Mouse (Mus musculus): ENCODE results near the gene Selplg. TPM values are rescaled to one million over a fixed set of nuclear protein-coding genes. Genes with fewer than 3 reads are reported as not detected.
"Not testable (repeated sequence)": the region's sequence is repeated elsewhere in the genome, so short reads cannot be mapped to it uniquely, and the experiment has no call there.

Selplg gene
- polyA plus RNA-seq, 1 experiment from 2014 or later: 375 TPM

DNA sequence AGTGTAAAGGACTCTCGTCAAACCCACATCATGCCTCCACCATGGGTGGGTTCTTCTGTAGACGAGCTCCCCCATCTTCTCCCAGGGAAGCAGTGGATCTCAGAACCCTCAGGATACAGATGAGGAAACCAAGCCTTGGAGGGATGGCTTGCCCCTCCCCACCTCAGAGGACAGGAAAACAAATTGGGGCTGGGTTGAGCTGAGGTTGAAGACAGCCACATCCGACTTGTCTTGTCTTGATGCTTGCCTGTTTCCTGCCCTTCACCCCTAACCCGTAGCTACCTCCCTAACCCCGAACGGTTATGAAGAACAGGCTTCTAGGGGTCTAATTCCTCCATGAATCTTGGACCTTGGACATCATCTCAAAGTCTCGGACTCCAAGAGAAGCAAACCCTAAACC is 6.9 kb downstream of the Selplg start:
- Histone ChIP-seq H3K79me2 (ENCODE audit: inconsistent target) (peaks cover 97% of the 10 kb centered on the region), H3K27ac (no peak overlapping the region), H3K36me3 (ENCODE audit: inconsistent target) (peaks cover 38% of the 10 kb centered on the region), H3K4me3 (ENCODE audit: inconsistent target) (no peak overlapping the region)
- WGBS (ENCODE audit: missing documents): 43% methylated on average over 5 of the region's 7 CpGs

DNA sequence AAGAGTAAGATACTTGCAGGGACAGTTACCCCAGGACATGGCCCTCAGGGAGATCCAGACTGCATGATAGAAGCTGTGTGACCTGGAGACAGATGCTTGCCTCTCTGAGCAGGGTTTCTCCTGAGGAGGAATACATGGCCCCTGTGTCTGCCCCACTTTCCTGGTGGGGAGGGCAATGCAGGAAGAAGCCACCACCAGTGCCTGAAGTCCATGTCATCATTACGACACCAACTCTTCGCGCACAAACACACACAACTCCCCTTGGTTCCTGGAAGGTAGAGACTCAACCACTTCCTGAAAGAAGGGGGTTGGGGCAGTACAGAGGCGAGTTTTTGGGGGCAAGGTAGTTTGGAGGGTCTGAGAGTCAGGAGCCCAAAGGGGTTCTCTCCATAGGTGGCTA is 8.2 kb downstream of the Selplg start:
- H3K36me3 ChIP-seq (ENCODE audit: inconsistent target): peaks cover 49% of the 10 kb centered on the region
- no peak overlapping the region for H3K4me3 ChIP-seq (ENCODE audit: inconsistent target)
- H3K79me2 ChIP-seq (ENCODE audit: inconsistent target): peaks cover 92% of the 10 kb centered on the region
- H3K27ac ChIP-seq: no peak overlapping the region
- WGBS (ENCODE audit: missing documents): 29% methylated on average over 4 of the region's 4 CpGs

DNA sequence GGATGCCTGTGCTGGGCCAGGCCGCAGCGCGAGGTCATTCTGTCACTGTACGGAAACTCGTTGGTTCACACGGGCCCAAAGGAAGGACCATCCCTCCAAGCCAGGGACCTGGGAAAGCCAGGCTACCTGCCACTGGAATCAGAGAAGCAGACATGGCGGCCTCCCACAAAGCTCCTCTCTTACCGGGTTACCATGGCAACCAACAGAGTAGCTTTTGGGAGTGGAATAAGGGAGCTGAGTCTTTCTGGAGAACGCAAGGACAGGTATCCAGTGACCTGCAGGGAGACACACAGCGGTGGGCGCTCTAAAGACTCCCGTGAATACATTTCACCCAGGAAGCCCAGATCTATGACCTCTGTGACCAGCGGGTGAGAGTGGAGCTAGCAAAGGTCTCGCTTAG is 13.9 kb downstream of the Selplg start:
- 92% methylated on average over 14 of the region's 14 CpGs for WGBS (ENCODE audit: missing documents)
- no peak overlapping the region for H3K27ac ChIP-seq
- peaks cover 36% of the 10 kb centered on the region for H3K79me2 ChIP-seq (ENCODE audit: inconsistent target)
- H3K36me3 ChIP-seq (ENCODE audit: inconsistent target): peaks cover 36% of the 10 kb centered on the region
- no peak overlapping the region for H3K4me3 ChIP-seq (ENCODE audit: inconsistent target)

DNA sequence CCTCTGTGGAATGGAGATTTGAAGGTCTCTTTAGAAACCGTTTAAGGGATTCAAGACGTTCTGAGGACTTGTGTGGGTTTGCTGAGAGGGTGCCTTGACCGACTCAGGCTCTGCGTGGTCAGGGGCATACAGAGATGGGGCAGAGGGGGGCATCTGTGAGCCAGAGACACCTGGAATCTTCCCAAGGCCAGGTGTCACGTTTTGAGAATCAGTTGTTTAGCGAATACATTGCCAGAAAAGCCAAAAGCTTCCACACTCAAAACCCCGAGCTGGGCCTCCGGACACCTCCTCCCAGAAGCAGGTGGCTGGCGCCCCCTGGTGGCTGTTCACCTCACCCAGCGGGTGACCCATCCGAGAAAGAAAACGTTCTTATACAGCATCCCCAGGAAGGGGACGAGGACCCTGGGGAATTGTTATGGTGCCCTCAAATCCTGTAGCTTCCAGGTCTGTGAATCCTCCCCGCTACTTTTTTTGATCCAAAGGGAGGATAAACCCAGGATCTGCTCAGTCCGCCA is 16.7 kb downstream of the Selplg start:
- WGBS (ENCODE audit: missing documents): 20% methylated on average over 15 of the region's 15 CpGs
- peaks cover 9% of the 10 kb centered on the region; the same call in 1 of the 2 replicates for H3K79me2 ChIP-seq (ENCODE audit: inconsistent target)
- H3K27ac ChIP-seq: no peak overlapping the region
- peaks cover 24% of the 10 kb centered on the region; the same call in 1 of the 2 replicates for H3K36me3 ChIP-seq (ENCODE audit: inconsistent target)
- H3K4me3 ChIP-seq (ENCODE audit: inconsistent target): no peak overlapping the region

DNA sequence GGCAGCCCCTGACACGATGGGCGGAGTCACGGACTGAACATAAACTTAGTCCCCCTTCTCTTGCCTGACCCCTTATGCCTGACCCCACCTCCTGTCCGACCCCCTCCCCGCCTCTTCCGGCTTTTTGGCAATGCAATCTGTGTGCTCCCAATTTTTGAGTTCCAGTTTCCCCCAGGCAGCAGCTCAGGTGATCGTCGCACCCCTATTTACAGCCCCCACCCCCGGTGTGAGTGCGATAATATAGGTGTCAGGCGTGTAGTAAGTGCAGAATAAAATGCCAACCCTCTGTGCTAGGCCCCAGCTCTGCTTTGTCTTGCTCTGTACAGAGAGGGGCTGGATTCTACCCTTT is 17.4 kb downstream of the Selplg start:
- H3K4me3 ChIP-seq (ENCODE audit: inconsistent target): no peak overlapping the region
- H3K36me3 ChIP-seq (ENCODE audit: inconsistent target): peaks cover 21% of the 10 kb centered on the region; the same call in 1 of the 2 replicates
- 80% methylated on average over 11 of the region's 11 CpGs for WGBS (ENCODE audit: missing documents)
- no peak overlapping the region for H3K27ac ChIP-seq
- peaks cover 2% of the 10 kb centered on the region; the same call in 1 of the 2 replicates for H3K79me2 ChIP-seq (ENCODE audit: inconsistent target)

DNA sequence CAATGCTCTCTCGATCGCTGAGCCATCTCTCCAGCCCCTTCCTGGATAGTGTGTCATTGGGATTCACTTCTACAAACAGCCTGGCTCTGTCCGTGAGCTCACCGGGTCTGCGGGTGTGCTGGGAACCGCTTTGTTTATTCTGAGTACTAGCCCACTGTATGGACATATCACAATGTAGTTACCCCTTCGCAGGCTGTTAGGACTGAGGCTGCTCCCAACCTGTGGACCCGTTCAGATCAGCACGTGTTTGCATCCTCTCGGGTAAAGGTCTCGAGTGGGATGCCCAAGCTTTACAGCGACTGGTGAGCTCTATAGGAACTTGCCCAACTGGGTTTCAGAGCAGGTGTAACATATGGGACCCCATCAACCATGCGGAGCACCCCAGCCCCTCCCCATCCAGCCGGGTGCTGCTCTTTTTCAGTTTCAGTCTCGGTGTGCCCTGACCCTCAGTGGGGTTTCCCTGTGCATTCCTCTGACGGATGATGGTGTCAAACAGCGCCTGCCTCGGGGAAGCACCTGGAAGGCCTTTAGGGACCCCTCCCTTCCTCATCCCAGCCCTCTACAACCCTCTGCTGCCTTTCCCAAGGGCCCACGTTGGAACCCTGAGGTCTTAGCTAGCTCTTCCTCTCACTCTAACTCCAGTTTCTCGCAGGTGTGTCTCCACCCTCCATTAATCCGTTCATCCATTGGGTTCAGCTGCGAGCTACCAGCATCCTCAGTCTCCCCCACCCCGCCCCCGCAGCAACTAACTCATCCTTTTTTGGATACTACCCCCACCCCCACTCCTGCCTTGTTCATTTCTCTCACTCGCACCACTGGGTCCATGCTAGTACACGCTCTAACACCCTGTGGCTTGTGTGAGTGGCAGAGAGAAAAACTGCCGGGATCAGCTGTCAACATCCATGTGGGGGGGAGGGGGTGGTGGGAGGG is 18.1 kb downstream of the Selplg start:
- WGBS (ENCODE audit: missing documents): 59% methylated on average over 27 of the region's 27 CpGs
- Histone ChIP-seq H3K4me3 (ENCODE audit: inconsistent target) (no peak overlapping the region), H3K36me3 (ENCODE audit: inconsistent target) (peaks cover 15% of the 10 kb centered on the region; the same call in 1 of the 2 replicates), H3K27ac (no peak overlapping the region), H3K79me2 (ENCODE audit: inconsistent target) (no peaks in the 10 kb centered on the region)

DNA sequence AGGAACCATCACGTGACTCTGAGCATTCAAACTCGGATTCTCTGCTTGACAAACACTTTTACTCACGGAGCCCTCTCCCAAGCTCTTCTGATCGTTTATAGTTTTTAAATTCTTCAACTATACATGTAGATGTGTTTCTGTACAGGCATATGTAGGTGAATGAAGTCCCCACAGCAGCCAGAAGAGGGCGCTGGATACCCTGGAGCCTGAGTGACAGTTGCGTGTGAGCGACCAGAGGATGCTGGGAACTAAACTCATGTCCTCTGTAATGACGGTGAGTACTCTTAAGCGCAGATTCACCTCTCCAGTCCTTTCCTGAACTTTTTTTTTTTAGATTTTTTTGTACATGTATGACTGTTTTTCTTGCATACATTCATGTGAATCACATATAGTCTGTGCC is 18.8 kb downstream of the Selplg start:
- H3K79me2 ChIP-seq (ENCODE audit: inconsistent target): no peaks in the 10 kb centered on the region
- no peak overlapping the region for H3K27ac ChIP-seq
- 37% methylated on average over 9 of the region's 9 CpGs for WGBS (ENCODE audit: missing documents)
- H3K36me3 ChIP-seq (ENCODE audit: inconsistent target): peaks cover 7% of the 10 kb centered on the region; the same call in 1 of the 2 replicates
- H3K4me3 ChIP-seq (ENCODE audit: inconsistent target): no peak overlapping the region

DNA sequence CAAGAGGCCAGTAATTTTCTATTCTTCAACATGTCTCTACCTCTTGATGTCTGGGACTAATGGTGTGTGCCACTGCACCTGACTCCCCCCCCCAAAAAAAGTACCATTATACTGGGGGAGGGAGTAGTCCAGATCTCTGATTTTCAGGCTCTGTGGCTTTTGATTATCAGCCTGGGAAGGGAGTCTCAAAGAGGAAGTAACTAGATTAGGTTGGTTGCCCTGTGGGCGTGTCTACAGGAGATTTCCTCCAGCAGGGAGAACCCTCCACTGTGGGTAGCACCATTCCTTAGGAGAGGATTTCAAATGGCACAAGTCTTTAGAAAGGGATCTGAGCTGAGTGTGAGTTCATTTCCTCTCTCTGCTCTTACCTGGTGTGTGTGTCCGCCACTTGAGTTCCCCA is 19.8 kb downstream of the Selplg start:
- no peaks in the 10 kb centered on the region; the same call in 1 of the 2 replicates for H3K36me3 ChIP-seq (ENCODE audit: inconsistent target)
- WGBS (ENCODE audit: missing documents): 50% methylated on average over 2 of the region's 2 CpGs
- H3K27ac ChIP-seq: no peak overlapping the region

DNA sequence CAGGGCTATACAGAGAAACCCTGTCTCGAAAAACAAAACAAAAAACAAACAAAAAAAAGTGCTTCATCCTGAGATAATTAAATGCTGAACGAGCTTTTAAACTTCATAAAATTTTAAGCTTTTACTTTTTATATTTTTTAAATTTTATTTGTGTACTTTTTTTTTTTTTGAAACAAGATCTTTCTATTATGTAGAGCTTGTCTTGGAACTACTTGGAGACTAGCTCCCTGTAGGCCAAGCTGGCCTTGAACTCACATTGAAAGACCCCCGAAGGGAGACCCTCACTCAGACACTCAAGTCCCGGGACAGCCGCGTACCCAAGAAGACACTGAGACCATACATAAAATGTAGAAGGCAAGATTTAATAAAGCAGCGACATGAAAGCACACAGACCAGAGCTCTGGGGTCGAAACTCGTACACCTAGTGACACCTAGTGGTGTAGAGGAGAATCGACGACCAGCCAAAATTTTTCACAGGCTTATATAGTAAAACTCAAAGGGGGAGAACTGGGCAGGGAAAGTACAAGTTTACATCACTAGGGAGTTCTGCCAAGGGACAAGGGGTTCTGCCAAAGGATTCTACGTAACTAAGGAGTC is 20.5 kb downstream of the Selplg start:
- not testable (repeated sequence) for H3K36me3 ChIP-seq (ENCODE audit: inconsistent target); H3K27ac ChIP-seq; H3K4me3 ChIP-seq (ENCODE audit: inconsistent target); H3K79me2 ChIP-seq (ENCODE audit: inconsistent target)
- WGBS (ENCODE audit: missing documents): 48% methylated on average over 3 of the region's 12 CpGs

More for the DNA sequence above, 19.8 kb downstream of the Selplg start:
- Histone ChIP-seq H3K4me3 (ENCODE audit: inconsistent target) (no peak overlapping the region), H3K79me2 (ENCODE audit: inconsistent target) (no peaks in the 10 kb centered on the region)

DNA sequence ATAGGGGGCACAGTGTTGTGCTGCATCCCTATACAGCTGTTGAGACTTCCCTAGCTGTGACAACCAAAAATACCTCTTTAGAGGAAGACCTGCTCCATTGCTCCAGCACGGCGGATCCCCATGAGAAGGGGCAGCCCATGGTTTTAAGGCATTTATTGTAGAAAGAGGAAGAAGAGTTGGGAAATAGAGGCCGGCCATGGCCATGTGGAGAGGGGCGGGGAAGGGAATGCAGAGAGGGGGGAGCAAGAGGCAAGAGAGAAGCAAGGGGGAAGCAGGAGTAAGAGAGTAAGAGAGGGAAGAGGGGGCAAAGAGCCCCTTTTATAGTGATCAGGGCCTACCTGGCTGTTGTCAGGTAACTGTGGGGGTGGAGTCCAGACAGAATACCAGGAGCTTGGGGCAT is 22.3 kb downstream of the Selplg start:
- WGBS (ENCODE audit: missing documents): 31% methylated on average over 4 of the region's 4 CpGs
- H3K79me2 ChIP-seq (ENCODE audit: inconsistent target): no peaks in the 10 kb centered on the region
- H3K4me3 ChIP-seq (ENCODE audit: inconsistent target): no peak overlapping the region
- no peaks in the 10 kb centered on the region for H3K36me3 ChIP-seq (ENCODE audit: inconsistent target)
- no peak overlapping the region for H3K27ac ChIP-seq

DNA sequence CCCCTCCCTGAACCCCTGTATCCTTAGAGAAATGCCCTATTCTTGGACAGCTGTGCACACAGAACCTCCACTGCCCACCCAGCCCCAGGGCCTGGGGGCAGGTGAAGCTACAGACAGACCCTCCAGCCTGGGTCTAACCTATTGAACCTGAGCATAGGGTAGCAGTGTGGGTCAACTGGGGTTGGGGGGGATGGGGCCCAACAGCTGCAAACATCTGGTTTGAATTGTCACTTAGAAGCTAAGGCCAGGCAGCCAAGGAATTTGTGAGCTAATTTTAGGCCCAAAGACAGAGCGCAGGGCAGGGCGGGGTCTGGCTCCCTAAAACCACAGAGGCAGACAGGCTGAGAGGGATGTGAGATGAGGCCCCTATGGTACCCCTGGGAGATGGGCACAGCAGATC is 24.3 kb downstream of the Selplg start:
- no peak overlapping the region for H3K27ac ChIP-seq
- no peaks in the 10 kb centered on the region for H3K36me3 ChIP-seq (ENCODE audit: inconsistent target)
- no peak overlapping the region for H3K4me3 ChIP-seq (ENCODE audit: inconsistent target)
- no peaks in the 10 kb centered on the region for H3K79me2 ChIP-seq (ENCODE audit: inconsistent target)
- 79% methylated on average over 2 of the region's 2 CpGs for WGBS (ENCODE audit: missing documents)

DNA sequence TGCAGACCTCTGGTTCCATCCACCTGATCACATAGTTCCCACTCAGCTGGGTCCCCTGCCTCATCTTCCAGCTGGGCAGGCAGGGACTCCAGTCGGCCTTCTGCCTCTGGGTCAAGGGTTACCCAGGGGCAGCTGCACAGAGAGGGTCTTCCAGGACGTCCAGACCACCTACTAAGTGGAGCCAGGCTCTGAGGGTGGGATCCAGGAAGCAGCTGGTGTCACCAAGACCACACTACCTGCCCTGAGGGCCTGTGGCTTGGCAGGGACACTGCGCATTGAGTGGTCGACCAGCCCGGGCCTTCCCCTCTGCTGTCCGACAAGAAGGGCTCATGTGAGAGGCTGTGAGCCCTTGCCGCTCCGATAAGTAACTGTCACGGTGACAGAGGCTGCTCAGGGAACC is 24.7 kb downstream of the Selplg start:
- Histone ChIP-seq H3K27ac (no peak overlapping the region), H3K36me3 (ENCODE audit: inconsistent target) (no peaks in the 10 kb centered on the region), H3K79me2 (ENCODE audit: inconsistent target) (no peaks in the 10 kb centered on the region), H3K4me3 (ENCODE audit: inconsistent target) (no peak overlapping the region)
- WGBS (ENCODE audit: missing documents): 82% methylated on average over 9 of the region's 9 CpGs

DNA sequence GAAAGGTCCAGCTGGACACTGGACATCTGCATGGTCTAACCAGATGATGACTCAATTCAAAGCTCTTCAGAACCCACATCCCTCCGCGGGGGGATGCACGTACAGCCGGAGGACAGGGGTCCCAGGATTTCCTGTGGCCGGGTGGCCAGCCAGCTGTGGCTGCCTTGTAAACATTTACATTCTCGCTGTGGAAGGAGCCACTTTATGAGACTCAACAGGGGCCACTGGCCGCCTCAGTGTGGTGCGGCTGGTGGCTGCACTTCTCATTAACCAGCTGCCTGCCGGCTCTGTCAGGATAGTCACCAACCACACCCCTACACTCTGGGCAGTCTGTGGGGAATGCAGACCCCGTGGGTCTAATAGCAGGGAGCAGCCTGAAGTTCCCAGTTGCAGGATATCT is 26.0 kb downstream of the Selplg start:
- Histone ChIP-seq H3K79me2 (ENCODE audit: inconsistent target) (no peaks in the 10 kb centered on the region), H3K36me3 (ENCODE audit: inconsistent target) (no peaks in the 10 kb centered on the region), H3K27ac (no peak overlapping the region), H3K4me3 (ENCODE audit: inconsistent target) (no peak overlapping the region)
- 28% methylated on average over 10 of the region's 10 CpGs for WGBS (ENCODE audit: missing documents)

DNA sequence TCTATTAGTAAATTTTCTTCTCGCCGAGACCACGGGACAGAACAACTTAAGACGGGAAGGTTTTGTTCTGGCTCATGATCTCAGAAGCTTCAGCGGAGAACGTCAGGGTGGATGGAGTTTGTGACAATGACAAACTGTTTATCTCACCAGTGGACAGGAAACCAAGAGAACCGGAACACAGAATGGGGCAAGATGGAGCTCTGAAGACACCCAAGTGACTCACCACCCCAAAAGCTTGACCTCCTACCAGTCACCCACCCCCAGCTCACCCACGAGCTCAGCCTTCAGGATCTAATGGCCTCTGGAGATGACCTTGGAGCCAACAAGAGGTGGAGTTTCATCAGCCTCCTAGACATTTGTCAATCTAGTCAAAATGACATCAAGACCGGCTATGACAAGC is 27.1 kb downstream of the Selplg start:
- Histone ChIP-seq H3K4me3 (ENCODE audit: inconsistent target) (no peak overlapping the region), H3K27ac (no peak overlapping the region)
- 63% methylated on average over 9 of the region's 9 CpGs for WGBS (ENCODE audit: missing documents)

DNA sequence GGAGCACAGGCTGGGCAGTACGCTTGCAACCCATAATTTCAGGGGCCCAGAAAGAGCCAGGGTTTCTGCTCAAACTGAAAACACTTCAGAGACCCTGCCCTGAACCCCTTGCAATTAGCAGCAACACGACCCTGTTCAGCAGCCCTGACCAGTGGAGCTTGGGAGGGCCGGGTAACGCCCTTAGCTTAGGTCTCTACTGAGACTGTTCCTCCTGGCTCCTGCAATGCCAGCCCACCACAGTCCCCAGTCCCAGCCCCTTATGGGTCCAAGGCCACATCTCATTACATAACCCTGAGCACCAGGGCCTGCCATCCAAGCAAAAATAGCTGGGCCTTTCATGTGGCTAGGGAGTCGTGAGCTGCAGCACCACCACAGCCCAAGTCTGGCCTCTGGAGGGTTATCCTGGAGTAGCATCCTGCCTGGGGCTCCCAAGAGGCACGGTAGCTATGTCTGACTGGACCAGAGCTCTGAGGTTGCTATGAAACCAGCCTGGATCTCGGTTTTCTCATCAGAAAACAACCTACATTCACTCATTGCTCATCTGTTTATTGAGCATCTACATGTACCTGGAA is 28.0 kb downstream of the Selplg start:
- WGBS (ENCODE audit: missing documents): 48% methylated on average over 7 of the region's 7 CpGs
- no peak overlapping the region for H3K4me3 ChIP-seq (ENCODE audit: inconsistent target)
- H3K36me3 ChIP-seq (ENCODE audit: inconsistent target): no peaks in the 10 kb centered on the region
- no peak overlapping the region for H3K27ac ChIP-seq
- H3K79me2 ChIP-seq (ENCODE audit: inconsistent target): no peaks in the 10 kb centered on the region

More for the DNA sequence above, 27.1 kb downstream of the Selplg start:
- no peaks in the 10 kb centered on the region for H3K79me2 ChIP-seq (ENCODE audit: inconsistent target)
- H3K36me3 ChIP-seq (ENCODE audit: inconsistent target): no peaks in the 10 kb centered on the region

Data from macrophage (primary cell).